Mouse (Mus musculus) limb, embryonic 13.5 days (tissue): Measurements from ENCODE around the gene Krt31. TPM values are rescaled to one million over a fixed set of nuclear protein-coding genes. Genes with fewer than 3 reads are reported as not detected.

ENCODE experiments used
- ATAC-seq: fragments of 200-750 bp; cut with Nextera tagmentation; 2 replicates; pipeline ENCODE4 v1.8.0; 2017; ENCODE audit warnings: low read depth, moderate number of reproducible peaks, moderate TSS enrichment; ENCODE audit not compliant: low FRiP score
- H3K27ac ChIP-seq: fragments of 300-500 bp; sonication (generic); 2 replicates; pipeline ENCODE4 v1.5.1; 2015; ENCODE audit warnings: inconsistent platforms, mild to moderate bottlenecking, moderate library complexity
- H3K27me3 ChIP-seq: fragments of 300-500 bp; sonication (generic); 2 replicates; pipeline ENCODE4 v1.6.1; 2015; ENCODE audit warnings: mild to moderate bottlenecking, inconsistent platforms
- H3K36me3 ChIP-seq: fragments of 300-500 bp; sonication (generic); 2 replicates; pipeline ENCODE4 v1.6.1; 2015; ENCODE audit warnings: inconsistent platforms, mild to moderate bottlenecking, moderate library complexity
- H3K4me1 ChIP-seq: fragments of 300-500 bp; sonication (generic); 2 replicates; pipeline ENCODE4 v1.6.1; 2015; ENCODE audit warnings: inconsistent platforms
- H3K4me2 ChIP-seq: fragments of 300-500 bp; sonication (generic); replicated peaks from 2 replicates; pipeline ENCODE4 v1.6.1; 2015; ENCODE audit warnings: inconsistent platforms, mild to moderate bottlenecking, moderate library complexity
- H3K4me3 ChIP-seq: fragments of 300-500 bp; sonication (generic); 2 replicates; pipeline ENCODE4 v1.5.1; 2015; ENCODE audit warnings: moderate library complexity, mild to moderate bottlenecking, inconsistent platforms
- H3K9ac ChIP-seq: fragments of 300-500 bp; sonication (generic); 2 replicates; pipeline ENCODE4 v1.6.1; 2015; ENCODE audit warnings: mild to moderate bottlenecking, inconsistent platforms
- H3K9me3 ChIP-seq: fragments of 300-500 bp; sonication (generic); 2 replicates; pipeline ENCODE4 v1.6.1; 2016; ENCODE audit warnings: inconsistent platforms
- WGBS: fragments of 180-500 bp; shearing (Covaris S2); methylation state at CpG from one replicate; pipeline ENCODE4 v1.1.7; 2015; 5-methylcytosine and 5-hydroxymethylcytosine counted together
- polyA plus RNA-seq: library from polyadenylated mRNA; unstranded; fragments of >200 nt; fragmentation: Nextera tagmentation; extraction: Ambion mirVana; gene quantifications from 2 replicates; pipeline ENCODE4 v1.2.1, GENCODE M21; 2015

Krt31 gene
- polyA plus RNA-seq, 1 experiment from 2014 or later, result not detected

DNA sequence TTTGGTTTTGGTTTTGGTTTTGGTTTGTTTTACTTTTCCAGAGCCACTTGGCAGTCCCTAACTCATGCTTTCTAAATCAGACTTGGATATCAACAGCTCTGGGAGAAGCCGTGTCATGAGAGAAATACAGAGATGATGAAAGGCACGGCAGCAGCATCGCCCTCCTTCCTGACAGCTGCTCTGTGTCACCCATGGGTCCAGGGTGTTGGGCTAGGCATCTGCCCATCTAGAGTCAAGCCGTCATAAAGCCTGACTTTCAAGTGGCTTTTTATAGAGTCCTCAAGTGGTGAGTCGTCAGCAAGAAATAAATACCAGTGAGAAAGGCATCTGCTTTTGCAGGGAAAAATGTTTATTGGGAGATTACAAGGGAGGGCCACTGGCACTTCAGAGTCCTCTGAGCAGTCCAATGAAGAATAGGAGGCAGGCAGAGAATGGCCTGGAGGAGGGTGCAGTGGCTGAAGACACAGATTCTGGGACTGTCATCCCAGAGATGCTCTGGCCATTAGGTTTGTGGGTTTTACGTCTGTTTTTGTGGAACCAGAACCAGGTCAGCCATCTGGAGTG is 4.0 kb downstream of the Krt31 start:
- Histone ChIP-seq H3K27ac (no peak overlapping the region), H3K4me1 (no peaks in the 10 kb centered on the region), H3K9me3 (no peaks in the 10 kb centered on the region), H3K9ac (no peak overlapping the region), H3K4me2 (no peak overlapping the region), H3K4me3 (no peak overlapping the region), H3K27me3 (no peaks in the 10 kb centered on the region), H3K36me3 (no peaks in the 10 kb centered on the region)
- 65% methylated on average over 6 of the region's 6 CpGs for WGBS
- no peak for ATAC-seq

DNA sequence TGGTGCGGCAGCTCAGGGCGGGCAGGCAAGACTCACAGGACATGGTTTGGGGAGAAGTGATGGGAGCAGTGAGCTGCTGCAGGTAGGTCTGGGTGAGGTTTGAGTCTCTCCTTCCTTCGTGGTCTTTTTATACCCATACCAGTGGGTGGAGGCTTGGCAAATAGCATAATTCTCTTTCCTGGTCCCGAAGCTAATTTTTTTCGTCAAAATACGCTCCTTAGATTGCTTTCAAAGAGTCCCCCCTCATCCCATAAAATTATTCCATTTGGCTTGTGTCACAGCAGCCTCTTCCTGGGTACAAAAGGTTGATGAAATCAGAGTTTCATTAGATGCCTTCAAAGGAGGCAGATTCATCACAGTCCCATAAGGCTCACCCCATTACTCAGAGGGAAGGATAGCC is 8.9 kb downstream of the Krt31 start, which contains the start of gene Krt34:
TSS of gene Krt34 (minus strand) at position 101 of the 400 bp plus-strand sequence.
- H3K27me3 ChIP-seq, result no peaks in the 10 kb centered on the region
- H3K36me3 ChIP-seq, result no peaks in the 10 kb centered on the region
- H3K4me1 ChIP-seq, result no peaks in the 10 kb centered on the region
- WGBS, result 84% methylated on average over 6 of the region's 6 CpGs
- no peak within 1 kb of the TSS for H3K27ac ChIP-seq
- no peaks in the 10 kb centered on the region for H3K9me3 ChIP-seq
- ATAC-seq, result no peak
- H3K4me3 ChIP-seq, result no peak within 1 kb of the TSS
- H3K4me2 ChIP-seq, result no peak within 1 kb of the TSS
- H3K9ac ChIP-seq, result no peak within 1 kb of the TSS

DNA sequence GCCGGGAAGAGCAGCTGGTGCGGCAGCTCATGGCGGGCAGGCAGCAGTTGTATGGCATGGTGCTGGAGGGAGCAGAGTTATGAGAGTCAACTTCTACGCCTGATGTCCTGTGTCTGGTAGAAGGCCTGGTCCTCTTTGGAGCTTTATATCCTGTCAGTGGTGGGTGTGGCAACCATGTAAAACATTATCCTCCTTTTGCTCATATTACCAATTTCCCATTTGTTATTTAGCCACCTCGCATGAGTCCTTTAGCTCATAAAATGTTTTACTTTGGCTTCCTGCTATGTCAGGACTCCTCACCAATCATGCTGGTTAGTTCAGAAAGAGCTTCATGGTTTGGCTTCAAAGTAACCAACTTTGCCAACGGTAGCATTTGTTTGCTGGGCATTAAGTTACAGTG is 20.6 kb downstream of the Krt31 start, which contains the start of gene Krt33b:
TSS of gene Krt33b (minus strand) at position 101 of the 400 bp plus-strand sequence.
- Histone ChIP-seq H3K36me3 (no peaks in the 10 kb centered on the region), H3K27ac (no peak within 1 kb of the TSS), H3K4me3 (no peak within 1 kb of the TSS), H3K27me3 (no peaks in the 10 kb centered on the region), H3K9ac (no peak within 1 kb of the TSS), H3K4me1 (no peaks in the 10 kb centered on the region), H3K4me2 (no peak within 1 kb of the TSS), H3K9me3 (no peaks in the 10 kb centered on the region)
- no peak for ATAC-seq
- WGBS, result 84% methylated on average over 6 of the region's 6 CpGs

DNA sequence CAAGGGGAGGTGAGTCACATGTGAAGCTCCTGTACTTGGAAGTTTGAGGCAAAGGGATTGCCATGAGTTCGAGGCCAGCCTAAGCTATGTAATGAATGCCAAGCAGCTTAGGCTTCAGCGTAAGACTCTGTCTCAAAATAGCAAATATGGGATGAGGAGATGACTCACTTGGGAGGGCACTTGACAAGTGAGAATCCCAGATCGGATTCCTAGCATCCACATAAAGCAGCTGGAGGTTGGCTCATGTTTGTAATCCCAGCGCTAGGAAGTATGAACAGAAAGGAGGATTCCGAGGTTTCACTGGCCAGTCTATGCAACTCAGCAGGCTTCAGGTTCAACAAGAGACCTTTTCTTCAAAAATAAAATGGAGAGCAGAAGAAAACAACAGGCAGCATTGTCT is 28.9 kb downstream of the Krt31 start:
- no peak for ATAC-seq
- 79% methylated on average over 5 of the region's 5 CpGs for WGBS

DNA sequence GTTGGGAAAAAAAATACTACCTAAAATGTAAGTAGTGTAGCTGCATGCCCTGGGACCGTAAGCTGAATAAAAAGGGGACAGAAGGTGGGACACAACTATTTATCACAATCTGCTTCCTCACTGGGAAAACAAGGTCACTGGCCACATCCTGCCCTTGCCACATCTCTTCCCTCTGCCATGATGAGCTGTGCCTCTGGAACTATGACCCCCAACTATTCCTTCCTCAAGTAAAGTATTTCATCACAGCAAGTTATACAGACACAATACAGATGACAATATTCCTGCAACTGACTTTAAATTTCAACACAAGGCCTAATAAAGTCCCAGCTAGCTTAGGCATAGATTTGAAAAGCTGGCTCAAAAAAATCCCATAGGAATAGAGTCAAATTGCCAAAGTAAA is 30.9 kb downstream of the Krt31 start:
- H3K27me3 ChIP-seq, result no peaks in the 10 kb centered on the region
- no peak overlapping the region for H3K9ac ChIP-seq
- no peaks in the 10 kb centered on the region for H3K36me3 ChIP-seq
- H3K4me1 ChIP-seq, result no peaks in the 10 kb centered on the region
- ATAC-seq, result no peak
- no peak overlapping the region for H3K4me2 ChIP-seq
- H3K4me3 ChIP-seq, result no peak overlapping the region
- no peaks in the 10 kb centered on the region for H3K9me3 ChIP-seq
- H3K27ac ChIP-seq, result no peak overlapping the region
- WGBS, result 86% methylated on average over 1 of the region's 1 CpGs

More for the DNA sequence above, 28.9 kb downstream of the Krt31 start:
- no peak overlapping the region for H3K4me2 ChIP-seq
- H3K36me3 ChIP-seq, result no peaks in the 10 kb centered on the region
- H3K4me3 ChIP-seq, result no peak overlapping the region
- no peaks in the 10 kb centered on the region for H3K9me3 ChIP-seq
- H3K4me1 ChIP-seq, result no peaks in the 10 kb centered on the region
- no peaks in the 10 kb centered on the region for H3K27me3 ChIP-seq
- H3K9ac ChIP-seq, result no peak overlapping the region
- H3K27ac ChIP-seq, result no peak overlapping the region

DNA sequence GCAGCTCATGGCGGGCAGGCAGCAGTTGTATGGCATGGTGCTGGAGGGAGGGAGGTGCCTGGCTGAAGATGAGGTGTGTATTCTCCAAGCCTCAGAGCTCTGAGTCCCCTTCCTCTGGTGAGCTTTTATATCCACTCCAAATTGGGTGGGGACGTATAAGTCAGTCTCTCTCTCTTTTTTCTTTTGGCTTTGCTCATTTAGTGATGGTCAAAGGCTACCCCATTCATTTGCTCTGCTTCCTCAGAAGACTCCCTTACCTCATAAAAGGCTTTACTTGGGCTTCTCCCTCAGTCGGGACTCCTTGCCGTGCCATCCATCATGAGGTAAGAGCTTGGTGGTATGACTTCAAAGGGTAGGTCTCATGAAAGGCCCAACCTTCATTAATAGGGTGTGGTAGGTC is 34.2 kb downstream of the Krt31 start, which contains the start of gene Krt33a:
TSS of gene Krt33a (minus strand) at position 101 of the 400 bp plus-strand sequence.
- no peaks in the 10 kb centered on the region for H3K4me1 ChIP-seq
- no peaks in the 10 kb centered on the region for H3K36me3 ChIP-seq
- no peak within 1 kb of the TSS for H3K9ac ChIP-seq
- no peaks in the 10 kb centered on the region for H3K9me3 ChIP-seq
- no peak for ATAC-seq
- no peaks in the 10 kb centered on the region for H3K27me3 ChIP-seq
- H3K27ac ChIP-seq, result no peak within 1 kb of the TSS
- H3K4me2 ChIP-seq, result no peak within 1 kb of the TSS
- 47% methylated on average over 3 of the region's 4 CpGs for WGBS
- no peak within 1 kb of the TSS for H3K4me3 ChIP-seq

DNA sequence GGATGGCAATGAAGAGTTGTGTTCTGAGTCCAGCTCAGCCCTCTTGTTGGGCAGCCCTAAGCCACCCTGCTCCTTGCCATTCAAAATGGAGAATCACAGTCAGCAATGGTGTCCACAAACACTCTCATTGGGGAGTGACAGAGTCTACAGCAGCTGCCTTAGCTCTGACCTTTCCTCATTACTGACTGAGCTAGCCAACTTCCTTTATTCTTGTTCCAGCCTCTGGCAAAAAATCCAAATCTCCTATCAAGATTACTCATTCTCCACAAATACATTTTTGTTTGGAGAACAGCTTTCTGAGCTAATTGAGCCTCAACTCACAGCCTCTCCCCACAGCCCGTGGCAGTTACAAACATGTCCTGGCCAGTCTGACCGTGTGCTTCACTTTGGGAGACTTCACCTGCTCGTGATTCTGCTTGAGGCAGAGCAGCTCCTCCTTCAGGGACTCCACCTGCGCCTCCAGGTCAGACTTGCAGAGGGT is 36.6 kb downstream of the Krt31 start:
- Histone ChIP-seq H3K9ac (no peak overlapping the region), H3K27me3 (no peaks in the 10 kb centered on the region), H3K4me3 (no peak overlapping the region), H3K9me3 (no peaks in the 10 kb centered on the region), H3K4me1 (no peaks in the 10 kb centered on the region), H3K4me2 (no peak overlapping the region), H3K36me3 (no peaks in the 10 kb centered on the region), H3K27ac (no peak overlapping the region)
- WGBS, result 71% methylated on average over 4 of the region's 4 CpGs
- no peak for ATAC-seq

DNA sequence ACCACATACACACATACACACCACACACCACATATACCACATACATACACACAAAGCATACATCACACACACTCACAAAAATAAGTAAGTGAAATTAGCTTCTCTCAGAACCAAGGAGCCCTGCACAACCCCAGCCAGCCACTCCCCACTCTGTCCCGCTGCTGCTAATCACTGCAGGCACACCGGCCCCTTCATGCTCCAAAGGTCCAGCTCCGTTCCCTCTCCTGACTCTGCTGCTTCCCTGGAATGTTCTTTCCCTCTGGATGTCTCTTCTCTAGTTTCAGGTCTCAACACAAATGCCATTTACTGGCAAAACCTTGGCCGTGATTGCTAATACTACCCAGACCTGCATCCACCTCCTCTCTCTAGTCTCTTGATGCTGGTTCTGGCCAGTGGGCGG is 39.7 kb downstream of the Krt31 start:
- Histone ChIP-seq H3K36me3 (no peaks in the 10 kb centered on the region), H3K27me3 (no peaks in the 10 kb centered on the region), H3K4me3 (no peak overlapping the region), H3K4me1 (no peaks in the 10 kb centered on the region), H3K27ac (no peak overlapping the region), H3K9ac (no peak overlapping the region), H3K4me2 (no peak overlapping the region), H3K9me3 (no peaks in the 10 kb centered on the region)
- ATAC-seq, result no peak
- 90% methylated on average over 5 of the region's 5 CpGs for WGBS

DNA sequence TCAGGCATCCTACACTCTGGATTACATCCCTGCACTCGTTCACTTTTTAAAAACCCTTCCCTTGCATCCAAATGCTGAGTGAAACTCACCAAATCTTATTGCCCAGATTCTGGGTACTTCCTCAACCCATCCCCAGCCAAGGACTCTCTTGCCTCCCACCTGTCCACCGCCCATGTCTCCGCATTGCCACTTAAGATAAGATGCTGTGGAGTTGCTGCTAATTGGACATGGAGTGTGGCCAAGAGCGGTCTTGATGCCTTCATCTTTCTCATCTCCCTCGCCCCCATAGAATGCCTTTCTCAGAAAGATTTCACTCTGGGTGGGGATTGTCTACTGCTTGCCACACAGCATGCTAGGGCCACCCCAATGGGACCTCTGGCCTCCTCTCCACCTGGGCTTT is 42.0 kb downstream of the Krt31 start:
- Histone ChIP-seq H3K36me3 (no peaks in the 10 kb centered on the region), H3K9me3 (no peaks in the 10 kb centered on the region), H3K27ac (no peak overlapping the region), H3K27me3 (no peaks in the 10 kb centered on the region), H3K4me3 (no peak overlapping the region), H3K9ac (no peak overlapping the region), H3K4me1 (no peaks in the 10 kb centered on the region), H3K4me2 (no peak overlapping the region)
- WGBS, result 83% methylated on average over 5 of the region's 5 CpGs
- ATAC-seq, result no peak

DNA sequence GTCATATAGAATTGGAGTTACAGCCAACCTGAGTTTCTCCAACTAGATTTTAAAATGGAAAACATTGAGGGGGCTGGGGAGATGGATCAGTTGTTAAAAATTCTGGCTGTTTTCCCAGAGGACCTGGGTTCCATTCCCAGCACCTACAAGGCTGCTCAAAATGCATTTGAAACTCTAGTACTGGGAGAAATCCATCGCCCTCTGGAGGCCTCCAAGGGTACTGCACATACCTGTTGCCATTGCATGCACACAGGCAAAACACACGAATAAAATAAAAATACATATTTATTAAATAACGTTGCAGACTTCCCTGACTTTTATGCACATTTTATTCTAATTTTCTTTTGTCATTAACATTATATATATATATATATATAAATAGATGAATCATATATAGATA is 43.7 kb downstream of the Krt31 start:
- H3K4me2 ChIP-seq, result no peak overlapping the region
- H3K27me3 ChIP-seq, result no peaks in the 10 kb centered on the region
- no peak overlapping the region for H3K9ac ChIP-seq
- H3K4me3 ChIP-seq, result no peak overlapping the region
- no peaks in the 10 kb centered on the region for H3K4me1 ChIP-seq
- 57% methylated on average over 3 of the region's 3 CpGs for WGBS
- no peak for ATAC-seq
- H3K36me3 ChIP-seq, result no peaks in the 10 kb centered on the region
- H3K9me3 ChIP-seq, result peaks cover 5% of the 10 kb centered on the region; the same call in 1 of the 2 replicates
- no peak overlapping the region for H3K27ac ChIP-seq

DNA sequence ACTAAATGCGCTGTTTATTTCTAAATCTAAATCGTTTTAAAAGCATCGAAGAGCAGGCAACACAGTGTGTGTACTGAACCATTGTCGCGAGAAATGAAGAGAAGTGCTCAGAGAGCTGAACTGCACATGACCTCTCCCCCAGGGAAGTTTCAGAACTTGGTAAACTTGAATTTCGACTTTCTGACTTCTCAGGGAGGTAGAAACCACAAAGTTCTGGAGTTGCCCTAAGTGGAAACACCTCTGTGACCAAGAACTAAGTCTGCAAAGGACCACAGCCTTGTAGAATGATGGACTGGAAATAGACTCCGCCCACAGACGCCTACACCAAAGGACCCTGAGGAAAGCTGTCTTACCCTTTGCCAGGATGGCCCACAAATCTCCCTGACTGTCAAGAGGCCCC is 44.4 kb downstream of the Krt31 start:
- H3K4me2 ChIP-seq, result no peak overlapping the region
- H3K9me3 ChIP-seq, result peaks cover 5% of the 10 kb centered on the region; the same call in 1 of the 2 replicates
- H3K27me3 ChIP-seq, result no peaks in the 10 kb centered on the region
- H3K27ac ChIP-seq, result no peak overlapping the region
- ATAC-seq, result no peak
- no peak overlapping the region for H3K4me3 ChIP-seq
- 83% methylated on average over 8 of the region's 8 CpGs for WGBS
- H3K9ac ChIP-seq, result no peak overlapping the region
- no peaks in the 10 kb centered on the region for H3K36me3 ChIP-seq
- no peaks in the 10 kb centered on the region for H3K4me1 ChIP-seq

DNA sequence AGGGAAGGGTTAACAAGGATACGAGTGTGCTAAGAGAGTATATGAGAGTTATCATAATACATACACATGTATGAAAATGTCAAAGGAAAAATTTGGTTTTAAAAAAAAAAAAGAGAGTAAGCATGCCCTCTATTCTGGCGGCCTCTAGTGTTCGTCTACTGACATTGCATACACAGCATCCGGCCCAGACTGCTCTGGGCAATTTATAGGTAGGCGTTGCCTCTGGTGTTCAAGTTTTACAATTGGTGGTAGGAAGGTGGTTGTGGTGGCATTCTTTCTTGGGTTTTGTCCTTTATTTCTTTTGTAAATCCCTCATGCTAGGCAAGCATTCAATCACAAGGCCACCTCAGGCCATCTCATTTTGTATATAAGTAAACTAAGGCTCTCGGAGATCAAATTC is 45.5 kb downstream of the Krt31 start:
- H3K27ac ChIP-seq, result no peak overlapping the region
- ATAC-seq, result no peak
- no peaks in the 10 kb centered on the region for H3K36me3 ChIP-seq
- H3K4me3 ChIP-seq, result no peak overlapping the region
- H3K9ac ChIP-seq, result no peak overlapping the region
- 20% methylated on average over 6 of the region's 6 CpGs for whole genome bisulfite sequencing
- H3K4me2 ChIP-seq, result no peak overlapping the region
- peaks cover 5% of the 10 kb centered on the region; the same call in 1 of the 2 replicates for H3K9me3 ChIP-seq
- no peaks in the 10 kb centered on the region for H3K27me3 ChIP-seq
- H3K4me1 ChIP-seq, result no peaks in the 10 kb centered on the region

DNA sequence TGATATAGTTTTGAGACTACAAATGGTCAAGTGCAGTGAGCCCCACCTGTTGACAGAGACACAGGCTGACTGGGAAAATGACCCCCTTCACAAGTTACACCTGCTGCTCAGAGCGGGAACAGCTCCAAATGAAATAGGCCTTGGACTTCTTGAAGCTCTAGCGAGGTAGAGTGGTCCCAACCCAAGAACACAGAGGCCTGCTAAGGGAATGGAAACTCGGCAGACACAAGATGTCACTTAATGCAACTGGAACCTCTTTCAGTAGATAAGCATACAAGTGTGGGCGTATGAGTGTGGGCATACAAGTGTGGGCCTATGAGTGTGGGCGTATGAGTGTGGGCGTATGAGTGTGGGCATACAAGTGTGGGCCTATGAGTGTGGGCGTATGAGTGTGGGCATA is 51.3 kb downstream of the Krt31 start:
- no peak overlapping the region for H3K27ac ChIP-seq
- H3K9ac ChIP-seq, result no peak overlapping the region
- peaks cover 5% of the 10 kb centered on the region; the same call in 1 of the 2 replicates for H3K9me3 ChIP-seq
- peaks cover 16% of the 10 kb centered on the region for H3K27me3 ChIP-seq
- no peaks in the 10 kb centered on the region for H3K36me3 ChIP-seq
- H3K4me2 ChIP-seq, result no peak overlapping the region
- no peak for ATAC-seq
- 95% methylated on average over 7 of the region's 7 CpGs for WGBS
- peaks cover 2% of the 10 kb centered on the region for H3K4me1 ChIP-seq
- H3K4me3 ChIP-seq, result no peak overlapping the region
